Mouse (Mus musculus): ENCODE data around the gene Timm8a2. TPM values are rescaled to one million over a fixed set of nuclear protein-coding genes. Genes with fewer than 3 reads are reported as not detected.

Gene Timm8a2
- total RNA-seq, 2 experiments from 2014 or later = not detected

GRCm38 (mm10) chr14:122083499-122083898 lies 49.0 kb downstream of the Timm8a2 start:
- ATAC-seq (replicated peaks; ENCODE audit: low FRiP score, low TSS enrichment, poor library complexity, severe bottlenecking) = no peak

- ATAC-seq (replicated peaks; ENCODE audit: low FRiP score, low TSS enrichment, poor library complexity, severe bottlenecking) = no peak
These were observed 53.5 kb downstream of the Timm8a2 start for GRCm38 (mm10) chr14:122087956-122088355.

Other genes with a start within 250 kb of the Timm8a2 start
- 4.4 and 17.7 TPM in 2 replicates for gene Dock9, start 236.8 kb upstream of the Timm8a2 start, total RNA-seq (2014; fragmentation: Nextera tagmentation)
- 4.0 and 6.6 TPM in 2 replicates for gene Dock9, start 236.8 kb upstream of the Timm8a2 start, total RNA-seq (2017)
- gene Ubac2, start 156.1 kb upstream of the Timm8a2 start, total RNA-seq (2014; fragmentation: Nextera tagmentation) = 14.0 and 14.8 TPM in 2 replicates
- 10.2 and 16.6 TPM in 2 replicates for gene Ubac2, start 156.1 kb upstream of the Timm8a2 start, total RNA-seq (2017)
- 0.96 and 1.0 TPM in 2 replicates for gene Gpr18, start 118.9 kb upstream of the Timm8a2 start, total RNA-seq (2014; fragmentation: Nextera tagmentation)
- gene Gpr18, start 118.9 kb upstream of the Timm8a2 start, total RNA-seq (2017) = 0.70 and 1.6 TPM in 2 replicates
- gene Gpr183, start 69.5 kb upstream of the Timm8a2 start, total RNA-seq (2014; fragmentation: Nextera tagmentation) = 0.52 TPM in 1 of 2 replicates, not detected in the other
- gene Gpr183, start 69.5 kb upstream of the Timm8a2 start, total RNA-seq (2017) = 0.94 and 2.7 TPM in 2 replicates
- gene Tm9sf2, start 72.4 kb downstream of the Timm8a2 start, total RNA-seq (2014; fragmentation: Nextera tagmentation) = 41.4 and 48.2 TPM in 2 replicates
- gene Tm9sf2, start 72.4 kb downstream of the Timm8a2 start, total RNA-seq (2017) = 81.3 and 82.5 TPM in 2 replicates
- gene Clybl, start 147.0 kb downstream of the Timm8a2 start, total RNA-seq (2014; fragmentation: Nextera tagmentation) = 56.6 and 71.1 TPM in 2 replicates
- 27.4 and 47.9 TPM in 2 replicates for gene Clybl, start 147.0 kb downstream of the Timm8a2 start, total RNA-seq (2017)

Data from megakaryocyte-erythroid progenitor cell, adult 5-6 weeks (primary cell).